Mouse (Mus musculus): ENCODE results near the gene Pknox1.

Gene Pknox1

DNA sequence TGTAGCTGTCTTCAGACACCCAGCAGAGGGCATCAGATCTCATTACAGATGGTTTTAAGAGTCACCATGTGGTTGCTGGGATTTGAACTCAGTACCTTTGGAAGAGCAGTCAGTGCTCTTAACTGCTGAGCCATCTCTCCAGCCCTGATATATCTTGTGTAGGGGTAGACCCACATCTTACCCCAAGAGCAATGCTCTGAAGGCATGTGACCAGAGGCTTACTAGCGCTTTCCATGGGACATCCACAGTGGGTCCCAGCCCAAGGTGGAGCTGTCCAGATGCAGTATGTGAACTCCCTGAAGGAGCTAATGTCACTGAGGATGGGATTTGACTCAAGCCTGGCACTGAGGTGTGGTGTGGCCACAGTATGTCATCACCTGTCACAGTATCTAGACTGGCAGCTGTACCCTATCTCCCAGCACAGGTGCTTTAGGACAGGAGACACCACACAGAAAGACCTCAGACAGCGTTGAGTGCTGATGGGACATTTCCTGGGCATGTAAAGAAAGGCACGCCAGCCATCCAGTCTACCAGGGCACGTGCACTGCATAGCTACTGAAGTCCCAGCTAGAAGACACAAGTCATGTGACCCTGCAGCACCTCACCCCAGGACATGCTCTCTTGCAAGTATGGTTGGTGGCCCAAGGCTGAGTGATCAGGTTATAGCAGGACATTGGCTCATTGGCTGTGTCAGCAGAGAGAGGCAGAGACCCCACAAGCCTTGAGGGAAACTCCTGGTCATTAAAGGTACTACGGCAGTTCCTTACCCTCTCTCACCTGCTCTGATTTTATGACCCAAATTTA lies 81.9 kb downstream of the Pknox1 start:
- no peak for DNase-seq (ENCODE audit: inconsistent ontology term)

DNA sequence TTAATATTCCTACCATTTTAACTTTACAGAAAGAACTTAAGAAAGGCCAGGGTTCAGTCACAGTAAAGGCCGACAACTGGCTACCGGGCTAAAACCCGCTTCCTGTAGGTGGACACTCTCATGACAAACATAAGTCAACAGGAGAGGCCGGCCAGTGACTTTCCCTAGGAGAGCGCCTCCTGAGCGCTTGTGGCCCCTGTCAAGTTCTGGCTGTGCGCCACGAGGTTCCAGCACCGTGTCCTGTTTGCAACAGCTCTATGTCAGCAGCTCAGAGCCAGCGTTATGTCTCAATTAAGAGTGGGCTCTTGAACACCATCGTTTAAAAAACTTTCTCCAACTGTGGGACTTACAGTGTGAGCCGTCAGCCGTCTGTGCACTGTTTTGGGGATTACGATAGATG lies 87.6 kb downstream of the Pknox1 start:
- DNase-seq (ENCODE audit: inconsistent ontology term), result no peak

DNA sequence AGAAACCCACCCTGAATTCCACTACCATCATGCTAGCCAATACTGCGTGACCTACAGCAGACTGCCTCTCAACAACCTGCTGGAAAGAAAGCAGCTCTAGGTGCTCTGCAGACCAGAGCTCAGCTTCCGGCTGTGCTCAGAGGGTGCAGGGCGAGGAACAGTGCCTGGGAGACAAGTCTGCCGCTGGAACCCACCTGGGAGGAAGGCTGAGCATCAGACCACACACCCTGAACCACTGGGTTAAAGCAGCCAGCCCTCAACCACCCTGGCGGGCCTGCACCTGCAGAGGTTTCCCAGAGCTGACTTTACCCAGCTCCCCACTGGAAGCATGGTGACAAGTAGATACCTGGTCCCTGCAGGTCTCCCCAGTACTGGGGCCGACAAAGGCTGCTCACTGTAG lies 88.7 kb downstream of the Pknox1 start:
- DNase-seq (ENCODE audit: inconsistent ontology term), result no peak

DNA sequence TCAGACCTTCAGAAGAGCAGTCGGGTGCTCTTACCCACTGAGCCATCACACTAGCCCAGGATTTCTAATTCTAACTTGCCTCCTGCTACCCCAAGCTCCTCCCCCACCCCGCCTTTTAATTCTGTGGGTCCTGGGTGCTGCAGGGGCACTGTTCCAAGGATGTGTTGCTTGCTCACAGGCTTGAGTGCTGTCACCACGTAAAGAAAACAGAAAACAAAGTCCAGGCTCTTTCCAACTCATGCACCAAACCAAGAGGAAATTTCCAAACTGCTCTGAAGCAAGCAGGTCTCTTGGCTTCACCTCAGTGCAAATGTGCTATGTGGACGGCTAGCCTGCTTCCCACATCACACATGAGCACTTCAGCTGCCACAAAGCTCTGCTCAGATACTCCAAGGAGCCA lies 90.8 kb downstream of the Pknox1 start:
- no peak for DNase-seq (ENCODE audit: inconsistent ontology term)

DNA sequence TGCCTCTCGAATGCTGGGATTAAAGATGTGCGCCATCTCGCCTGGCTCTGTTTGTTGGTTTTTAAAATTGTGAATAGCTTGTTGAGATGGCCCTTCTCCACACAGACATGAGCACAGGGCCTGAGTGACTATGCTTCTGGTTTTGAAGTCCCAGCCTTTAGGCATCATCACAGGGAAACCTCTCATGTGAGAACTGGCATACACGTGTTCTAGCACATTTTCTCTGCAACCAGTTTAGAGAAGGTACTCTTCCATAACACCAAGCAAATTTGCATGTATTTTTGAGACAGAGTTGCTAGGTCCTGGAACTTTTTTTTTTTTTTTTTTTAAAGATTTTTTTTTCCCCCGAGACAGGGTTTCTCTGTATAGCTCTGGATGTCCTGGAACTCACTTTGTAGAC lies 92.1 kb downstream of the Pknox1 start:
- no peak for DNase-seq (ENCODE audit: inconsistent ontology term)
